Mouse (Mus musculus) cerebellum, postnatal 10 days (tissue): ENCODE measurements at regions not wholly inside any gene's neighbourhood (a gene's known extent, or its start where the extent isn't known, plus 50 kb on each side); places are given as distances from the start of the nearest gene placed in this dataset.

ENCODE experiments used
- DNase-seq, 2 experiments: peaks; one replicate each; pipeline ENCODE4 v3.0.0; 2021; ENCODE audit warnings: mixed read lengths in 2 of 2

DNA sequence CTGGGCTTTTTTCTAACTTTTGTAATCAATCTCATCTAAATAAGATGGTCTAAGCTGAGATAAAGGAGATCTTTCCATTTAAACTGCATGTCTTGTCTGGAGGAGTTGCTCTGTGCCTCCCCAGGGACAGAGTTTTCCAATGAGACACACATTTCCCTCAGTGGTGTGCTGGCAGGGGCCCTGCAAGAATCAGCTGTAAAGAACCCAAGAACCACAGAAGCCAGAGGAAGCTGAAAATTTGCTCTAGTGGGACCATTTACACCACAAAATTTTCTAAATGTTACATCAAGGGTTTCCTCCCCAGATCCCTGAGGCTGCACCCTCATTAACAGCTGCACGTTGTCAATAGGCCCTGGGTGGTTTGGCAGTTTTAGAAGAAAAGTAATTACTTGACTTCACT is 301.0 kb upstream of the Ttc14 start:
- DNase-seq: no peak

DNA sequence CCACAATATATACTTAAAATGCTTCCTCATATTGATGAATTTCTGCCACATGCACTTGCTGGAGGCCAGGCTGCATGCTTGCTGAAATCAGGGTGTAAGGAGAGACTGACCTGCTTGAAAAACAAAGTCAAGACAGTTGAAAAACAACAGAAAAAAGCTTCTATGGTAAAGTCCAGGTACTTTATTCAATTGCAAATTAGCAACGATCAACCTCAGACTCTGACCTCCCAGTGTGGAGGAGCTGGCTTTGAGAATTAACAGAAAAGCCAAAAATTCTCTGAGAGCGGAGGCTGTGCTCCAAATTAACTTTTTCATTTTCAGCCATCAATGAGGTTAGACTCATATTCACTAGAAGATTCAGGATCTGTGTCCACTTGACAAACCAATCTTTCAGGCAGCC is 291.4 kb upstream of the Ttc14 start:
- no peak for DNase-seq

DNA sequence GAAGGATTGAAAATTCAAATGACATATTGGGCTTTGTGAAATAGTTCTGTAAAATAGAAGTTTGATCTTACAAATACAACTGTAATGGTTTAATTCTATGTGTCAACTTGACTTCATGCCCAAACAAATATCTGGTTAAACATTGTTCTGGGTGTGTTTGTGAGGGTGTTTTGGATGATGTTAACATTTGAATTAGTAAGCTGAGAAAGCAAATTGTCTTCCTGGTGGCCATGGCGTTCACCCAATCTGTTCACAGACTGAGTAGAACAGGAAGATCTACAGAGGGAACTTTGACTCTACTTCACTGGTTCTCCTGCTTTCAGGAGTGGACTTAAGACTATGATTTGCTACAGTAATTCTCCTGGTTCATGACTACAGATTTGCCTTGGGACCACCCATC is 255.5 kb upstream of the Ttc14 start:
- no peak for DNase-seq

DNA sequence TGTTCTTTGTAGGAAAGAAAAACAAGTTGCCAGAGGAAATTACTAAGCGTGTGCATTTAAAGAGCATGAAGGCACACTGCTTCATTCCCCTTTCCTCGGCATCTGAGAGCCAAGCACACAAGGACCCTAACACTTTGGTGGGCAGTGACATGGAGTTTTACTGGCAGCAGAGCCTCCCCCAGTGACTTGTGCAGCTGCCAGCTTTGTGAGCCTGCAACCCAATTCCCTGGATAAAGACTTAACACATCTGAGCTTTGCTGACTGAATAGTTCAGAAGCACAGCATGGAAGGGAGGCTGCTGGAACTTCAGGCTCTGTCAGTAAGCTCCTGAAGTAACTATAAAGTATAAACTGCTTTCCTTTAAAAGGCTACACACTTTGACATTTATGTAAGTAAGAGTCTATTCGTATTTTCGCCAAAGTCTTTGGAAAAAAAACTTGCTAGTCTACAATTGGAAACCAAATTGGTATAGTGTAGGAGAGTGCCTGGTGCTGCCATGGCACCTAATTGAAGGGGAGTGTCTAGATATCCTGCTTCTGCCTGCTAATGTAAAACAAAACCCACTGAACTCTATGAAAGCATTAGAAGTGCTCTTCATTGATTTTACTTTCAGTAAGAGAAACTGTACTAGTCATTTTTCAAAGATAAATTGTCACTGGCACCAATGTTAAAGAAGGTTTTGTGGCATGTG is 236.8 kb upstream of the Ttc14 start:
- peak in 1 of 2 experiments; percentile 5 for DNase-seq

DNA sequence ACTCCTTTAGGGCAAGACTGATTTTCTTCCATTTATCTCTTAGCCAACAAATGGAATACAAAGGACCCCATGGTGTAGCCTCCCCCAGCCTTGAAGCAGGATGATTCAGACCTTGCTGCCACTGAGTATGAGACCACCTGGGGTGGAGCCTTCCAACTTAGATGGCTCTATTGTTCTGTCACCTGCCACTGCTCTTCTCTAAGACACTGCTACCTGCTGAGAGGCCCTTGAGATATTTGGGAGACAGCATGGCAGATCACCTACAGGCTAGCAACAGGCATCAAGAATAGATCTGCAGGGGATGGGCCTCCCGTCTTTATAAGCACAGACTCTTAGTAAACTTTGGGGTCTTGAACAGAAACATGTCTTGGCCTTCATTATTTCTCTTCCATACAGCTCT is 219.0 kb upstream of the Ttc14 start:
- DNase-seq: no peak

DNA sequence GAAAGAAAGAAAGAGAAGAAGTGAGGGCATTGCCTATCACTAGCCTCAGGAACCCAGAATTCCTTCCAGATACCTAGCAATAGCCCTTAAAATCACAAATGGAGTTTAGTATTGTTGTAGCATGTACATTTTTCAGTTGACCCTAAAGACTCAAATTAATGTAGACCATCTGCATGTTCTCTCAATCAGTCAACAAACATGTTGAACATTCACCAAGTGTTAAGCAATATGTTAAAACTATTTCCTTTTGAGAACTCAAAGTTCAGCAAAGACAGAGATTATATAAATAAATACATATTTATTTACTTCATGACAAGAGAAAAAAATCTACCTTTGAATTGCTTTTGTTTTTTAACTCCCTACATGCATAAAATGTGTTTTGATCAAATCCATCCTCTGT is 185.4 kb upstream of the Ttc14 start:
- no peak for DNase-seq

DNA sequence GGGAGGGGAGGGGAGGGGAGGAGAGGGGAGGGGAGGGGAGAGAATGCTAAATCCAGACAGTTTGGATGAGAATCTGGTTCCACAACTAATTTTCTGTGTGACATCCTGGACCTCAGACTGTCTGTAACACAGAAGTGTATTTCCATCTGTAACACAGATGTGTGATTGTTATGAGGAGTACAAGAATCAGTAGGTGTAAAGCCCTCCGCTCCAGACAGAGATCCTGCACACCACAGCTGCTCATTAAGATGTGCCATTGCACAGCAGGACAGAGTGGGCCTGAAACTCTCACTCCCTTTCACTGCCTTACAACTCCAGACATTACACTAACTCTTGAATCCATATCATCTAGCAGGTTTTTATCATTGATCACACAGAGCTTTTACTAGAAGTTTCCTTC is 182.8 kb upstream of the Ttc14 start:
- no peak for DNase-seq

DNA sequence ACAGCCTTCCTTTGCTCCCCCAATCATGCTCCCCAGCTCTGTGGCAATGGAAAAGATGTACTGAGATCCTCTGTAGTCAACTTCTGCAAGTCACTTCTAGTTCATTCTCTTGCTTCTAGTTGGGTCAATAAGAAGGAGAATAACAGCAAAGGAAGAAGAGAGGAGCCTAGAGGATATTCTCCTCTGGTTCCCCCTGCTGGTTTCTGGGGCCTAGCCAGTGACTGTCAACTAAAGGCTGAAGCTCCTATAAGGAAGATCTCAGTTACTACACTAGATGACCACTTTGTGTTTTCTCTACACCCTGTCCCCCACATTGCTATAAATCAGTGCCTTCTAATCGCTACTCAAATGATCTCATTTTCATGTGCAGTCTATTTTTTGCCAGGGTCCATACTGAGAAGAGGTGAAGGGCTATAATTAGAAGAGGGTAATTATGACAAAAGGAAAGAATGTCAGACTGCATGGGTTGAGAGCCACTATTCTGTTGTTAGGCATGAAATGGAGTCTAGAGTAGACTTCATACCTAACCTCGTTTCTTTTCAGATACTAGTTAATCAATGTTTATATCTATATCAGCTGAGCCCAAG is 166.6 kb upstream of the Ttc14 start:
- peak; percentile 4 for DNase-seq

DNA sequence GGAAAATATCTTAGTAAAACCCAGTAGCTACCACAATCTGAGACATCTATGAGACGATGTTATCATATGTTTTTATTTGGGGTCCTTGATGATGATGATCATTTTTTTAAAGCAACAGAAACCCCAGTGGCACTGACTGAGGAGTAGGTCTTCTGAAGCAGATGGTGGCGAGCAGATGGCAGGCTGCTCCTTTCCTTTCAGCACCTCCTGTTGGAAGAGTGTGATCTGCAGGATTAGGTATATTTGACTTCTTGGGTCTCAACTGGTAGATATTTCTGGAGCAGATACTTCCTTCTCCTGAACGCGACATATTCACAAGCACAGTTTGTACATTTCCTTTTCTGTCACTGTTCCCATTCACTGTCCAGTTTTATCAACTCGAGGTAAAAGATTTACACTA is 141.0 kb upstream of the Ttc14 start:
- DNase-seq: peak; percentile 1 to 6
